Mouse (Mus musculus) heart, embryonic 11.5 days (tissue): Measurements from ENCODE around the gene Ssh2. TPM values are rescaled to one million over a fixed set of nuclear protein-coding genes. Genes with fewer than 3 reads are reported as not detected.
"Not testable (repeated sequence)": the region's sequence is repeated elsewhere in the genome, so short reads cannot be mapped to it uniquely, and the experiment has no call there.

Source experiments
- ATAC-seq: fragments of 200-750 bp; cut with Nextera tagmentation; replicated peaks from 2 replicates; pipeline ENCODE4 v1.8.0; 2017; ENCODE audit warnings: moderate library complexity; ENCODE audit not compliant: insufficient number of reproducible peaks, low FRiP score, low TSS enrichment
- H3K27ac ChIP-seq: fragments of 300-500 bp; sonication (generic); 2 replicates; pipeline ENCODE4 v1.5.1; 2014; ENCODE audit warnings: mild to moderate bottlenecking, low read depth, low read length
- H3K27me3 ChIP-seq: fragments of 300-500 bp; sonication (generic); 2 replicates; pipeline ENCODE4 v1.6.1; 2014; ENCODE audit warnings: mild to moderate bottlenecking, low read length, mixed read lengths; ENCODE audit not compliant: control insufficient read depth, insufficient read depth
- H3K36me3 ChIP-seq: fragments of 300-500 bp; sonication (generic); 2 replicates; pipeline ENCODE4 v1.6.1; 2014; ENCODE audit warnings: mild to moderate bottlenecking, low read length, moderate library complexity, mixed read lengths; ENCODE audit not compliant: control insufficient read depth, insufficient read depth
- H3K4me1 ChIP-seq: fragments of 300-500 bp; sonication (generic); 2 replicates; pipeline ENCODE4 v1.6.1; 2014; ENCODE audit warnings: low read length; ENCODE audit not compliant: control insufficient read depth, insufficient read depth
- H3K4me2 ChIP-seq: fragments of 300-500 bp; sonication (generic); 2 replicates; pipeline ENCODE4 v1.6.1; 2014; ENCODE audit warnings: mild to moderate bottlenecking, moderate library complexity
- H3K4me3 ChIP-seq: fragments of 300-500 bp; sonication (generic); 2 replicates; pipeline ENCODE4 v1.5.1; 2014; ENCODE audit warnings: low read depth, low read length
- H3K9ac ChIP-seq: fragments of 300-500 bp; sonication (generic); 2 replicates; pipeline ENCODE4 v1.6.1; 2014; ENCODE audit warnings: mild to moderate bottlenecking, low read depth, low read length, moderate library complexity
- H3K9me3 ChIP-seq: fragments of 300-500 bp; sonication (generic); replicated peaks from 2 replicates; pipeline ENCODE4 v1.6.1; 2016; ENCODE audit warnings: low read length; ENCODE audit not compliant: control insufficient read depth
- WGBS: fragments of 180-500 bp; shearing (Covaris S2); extraction: QIAGEN DNeasy Blood & Tissue Kit; methylation state at CpG from one replicate; pipeline ENCODE4 v1.1.7; 2014; ENCODE audit not compliant: insufficient replicate concordance; 5-methylcytosine and 5-hydroxymethylcytosine counted together
- polyA plus RNA-seq: library from polyadenylated mRNA; unstranded; fragments of >200 nt; fragmentation: Nextera tagmentation; extraction: Ambion mirVana; gene quantifications from 2 replicates; pipeline ENCODE4 v1.2.1, GENCODE M21; 2014

The Ssh2 gene
- polyA plus RNA-seq, 1 experiment from 2014 or later, result 22.8 TPM

GRCm38 (mm10) chr11:77384151-77384550 is 168.1 kb downstream of the Ssh2 start:
- no peak overlapping the region for H3K27ac ChIP-seq
- no peaks in the 10 kb centered on the region for H3K36me3 ChIP-seq
- no peak overlapping the region for H3K4me2 ChIP-seq
- H3K9ac ChIP-seq, result no peak overlapping the region
- H3K27me3 ChIP-seq, result no peaks in the 10 kb centered on the region
- no peak overlapping the region for H3K4me3 ChIP-seq
- H3K9me3 ChIP-seq, result no peaks in the 10 kb centered on the region
- WGBS, result 42% methylated on average over 3 of the region's 3 CpGs
- peaks cover 32% of the 10 kb centered on the region for H3K4me1 ChIP-seq
- no peak for ATAC-seq

DNA sequence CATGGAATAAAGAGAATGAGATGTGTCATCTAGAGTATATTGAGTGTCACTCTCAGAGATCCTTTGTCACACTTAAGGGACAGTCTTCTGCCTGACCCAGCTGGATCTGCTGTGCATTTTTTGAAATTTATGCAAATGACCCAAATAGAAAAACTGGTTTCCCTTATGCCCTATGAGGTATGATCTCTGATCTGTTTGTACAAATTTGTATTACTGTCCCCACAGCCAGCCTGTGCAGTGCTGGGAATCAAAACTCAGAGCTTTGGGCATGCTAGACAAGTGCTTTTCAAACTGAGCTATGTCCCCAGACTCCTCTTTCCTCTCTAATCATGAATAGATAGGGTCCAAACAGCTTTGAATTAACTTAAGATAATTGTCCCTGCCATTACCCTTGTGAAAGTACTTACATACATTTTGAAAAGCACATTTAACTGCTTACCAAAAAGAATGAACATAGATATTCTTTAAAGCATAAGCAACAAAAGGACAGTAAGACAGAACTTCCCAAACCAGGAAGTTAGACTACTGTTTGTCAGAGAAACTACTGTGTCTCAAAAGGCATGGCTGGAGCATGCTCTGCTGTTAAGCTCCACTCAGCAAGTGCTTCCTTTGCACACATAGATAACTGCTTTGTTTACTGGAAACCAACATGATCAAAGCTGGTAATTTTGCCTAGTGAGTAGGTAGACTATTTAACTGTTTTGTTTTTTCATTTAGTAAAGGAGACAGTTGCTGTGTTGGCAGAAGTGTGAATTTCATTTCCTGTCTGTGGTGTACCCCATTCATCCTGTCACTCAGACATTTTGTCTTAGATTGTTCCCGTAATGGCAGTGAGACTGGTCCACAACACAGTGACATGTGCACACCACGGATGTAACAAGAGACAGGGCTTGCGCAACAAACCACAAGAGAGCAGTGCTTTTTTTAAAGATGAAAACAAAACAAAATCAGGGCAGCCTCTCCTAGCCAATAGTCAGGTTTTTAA is 169.9 kb downstream of the Ssh2 start:
- no peaks in the 10 kb centered on the region for H3K9me3 ChIP-seq
- 44% methylated on average over 3 of the region's 3 CpGs for WGBS
- no peaks in the 10 kb centered on the region for H3K36me3 ChIP-seq
- H3K27ac ChIP-seq, result peak overlapping the region; percentile 54
- ATAC-seq, result no peak
- no peak overlapping the region; the same call in 1 of the 2 replicates for H3K4me2 ChIP-seq
- no peak overlapping the region for H3K4me3 ChIP-seq
- H3K9ac ChIP-seq, result no peak overlapping the region
- peaks cover 31% of the 10 kb centered on the region for H3K4me1 ChIP-seq
- H3K27me3 ChIP-seq, result no peaks in the 10 kb centered on the region

DNA sequence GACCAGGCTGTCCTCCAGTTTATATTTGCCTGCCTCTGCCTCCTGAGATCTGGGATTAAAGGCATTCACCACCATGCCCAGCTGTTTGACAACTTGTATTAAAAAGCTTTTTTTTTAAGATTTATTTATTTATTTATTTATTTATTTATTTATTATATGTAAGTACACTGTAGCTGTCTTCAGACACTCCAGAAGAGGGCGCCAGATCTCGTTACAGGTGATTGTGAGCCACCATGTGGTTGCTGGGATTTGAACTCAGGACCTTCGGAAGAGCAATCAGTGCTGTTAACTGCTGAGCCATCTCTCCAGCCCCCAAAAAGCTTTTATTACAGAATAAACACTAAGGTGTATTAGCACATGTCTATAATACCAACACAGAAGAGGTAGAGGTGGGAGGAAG is 172.1 kb downstream of the Ssh2 start:
- H3K4me3 ChIP-seq, H3K27ac ChIP-seq, H3K9ac ChIP-seq, ATAC-seq, H3K27me3 ChIP-seq, H3K4me2 ChIP-seq, H3K9me3 ChIP-seq, H3K36me3 ChIP-seq: not testable (repeated sequence)
- WGBS, result 82% methylated on average over 3 of the region's 3 CpGs
- peaks cover 28% of the 10 kb centered on the region for H3K4me1 ChIP-seq

DNA sequence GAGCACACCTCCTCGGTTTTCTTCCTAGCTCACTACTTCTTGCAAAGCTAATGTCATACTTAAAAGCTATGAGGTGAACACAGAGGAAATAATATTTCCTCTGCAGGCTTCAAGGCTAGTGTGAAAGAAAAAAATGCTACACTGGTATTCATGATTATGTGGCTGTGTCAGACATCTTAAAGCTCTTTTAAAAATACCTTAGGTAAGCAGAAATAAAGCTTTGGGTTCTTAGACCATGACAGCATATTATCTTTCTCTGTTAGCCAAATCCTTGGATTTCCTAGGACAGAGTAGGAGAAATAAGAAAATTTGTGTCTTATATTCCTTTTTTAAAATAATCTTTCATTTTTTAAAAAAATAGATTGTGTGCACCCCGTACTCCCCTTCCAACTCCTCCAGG is 179.5 kb downstream of the Ssh2 start:
- WGBS, result 77% methylated on average over 2 of the region's 2 CpGs
- peaks cover 8% of the 10 kb centered on the region; the same call in 1 of the 2 replicates for H3K36me3 ChIP-seq

GRCm38 (mm10) chr11:77402508-77402907 is 186.4 kb downstream of the Ssh2 start:
- Histone ChIP-seq H3K27ac (no peak overlapping the region), H3K9ac (no peak overlapping the region), H3K4me1 (no peaks in the 10 kb centered on the region), H3K36me3 (no peaks in the 10 kb centered on the region), H3K4me3 (no peak overlapping the region), H3K9me3 (no peaks in the 10 kb centered on the region), H3K4me2 (no peak overlapping the region), H3K27me3 (no peaks in the 10 kb centered on the region)
- ATAC-seq, result no peak
- 72% methylated on average over 2 of the region's 2 CpGs for WGBS

More for the DNA sequence above, 179.5 kb downstream of the Ssh2 start:
- ATAC-seq, result no peak
- no peak overlapping the region for H3K4me2 ChIP-seq
- no peak overlapping the region for H3K4me3 ChIP-seq
- no peaks in the 10 kb centered on the region for H3K4me1 ChIP-seq
- H3K27ac ChIP-seq, result no peak overlapping the region
- no peaks in the 10 kb centered on the region for H3K27me3 ChIP-seq
- no peak overlapping the region for H3K9ac ChIP-seq
- H3K9me3 ChIP-seq, result no peaks in the 10 kb centered on the region

- H3K27ac ChIP-seq, result no peak overlapping the region
- H3K4me3 ChIP-seq, result no peak overlapping the region
- no peaks in the 10 kb centered on the region for H3K27me3 ChIP-seq
- no peaks in the 10 kb centered on the region for H3K4me1 ChIP-seq
- no peaks in the 10 kb centered on the region for H3K9me3 ChIP-seq
- H3K36me3 ChIP-seq, result no peaks in the 10 kb centered on the region
- no peak overlapping the region for H3K4me2 ChIP-seq
- ATAC-seq, result no peak
- 80% methylated on average over 2 of the region's 2 CpGs for WGBS
- no peak overlapping the region for H3K9ac ChIP-seq
These were observed 190.2 kb downstream of the Ssh2 start for GRCm38 (mm10) chr11:77406329-77406728.

DNA sequence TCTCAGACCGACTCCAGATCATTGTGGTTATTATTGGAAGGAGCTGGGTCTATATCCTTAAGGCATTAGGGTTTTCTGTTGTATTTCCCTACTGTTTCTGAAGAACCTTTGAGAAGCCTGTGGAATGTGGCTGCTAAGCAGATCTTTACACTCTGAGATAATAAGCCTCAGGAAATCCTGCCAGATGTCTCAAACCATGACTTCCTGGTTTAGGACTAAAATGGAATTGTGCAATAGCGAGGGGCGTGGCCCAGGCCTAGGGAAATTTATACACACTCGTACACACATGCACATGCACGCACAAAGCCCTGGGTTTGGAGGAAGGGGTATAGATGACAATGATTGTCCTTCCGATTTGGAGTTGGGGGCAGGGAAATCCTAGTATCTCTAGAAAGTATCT is 193.8 kb downstream of the Ssh2 start:
- no peak overlapping the region for H3K9ac ChIP-seq
- H3K36me3 ChIP-seq, result no peaks in the 10 kb centered on the region
- no peaks in the 10 kb centered on the region for H3K27me3 ChIP-seq
- 70% methylated on average over 6 of the region's 6 CpGs for WGBS
- ATAC-seq, result no peak
- peak overlapping the region; percentile 41; the same call in 1 of the 2 replicates for H3K27ac ChIP-seq
- no peaks in the 10 kb centered on the region for H3K9me3 ChIP-seq
- H3K4me2 ChIP-seq, result no peak overlapping the region
- H3K4me3 ChIP-seq, result no peak overlapping the region
- H3K4me1 ChIP-seq, result no peaks in the 10 kb centered on the region

DNA sequence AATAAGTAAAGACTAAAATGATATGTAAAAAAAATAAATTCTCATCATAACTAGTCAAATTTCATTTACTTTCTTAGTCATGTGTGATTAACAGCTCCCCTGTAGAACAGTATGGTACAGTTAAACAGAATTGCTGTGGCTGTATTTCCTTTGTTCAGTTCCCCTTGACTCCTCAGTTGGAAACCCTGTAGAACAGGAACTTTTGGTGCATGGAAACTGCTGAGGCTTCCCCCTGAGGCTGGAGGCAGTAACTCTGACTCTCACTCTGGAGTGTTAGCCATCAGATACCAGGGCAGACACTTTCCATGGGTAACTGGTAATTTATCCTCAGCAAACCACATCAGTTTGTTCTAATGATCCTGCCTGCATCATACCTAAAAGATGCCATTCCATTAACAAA is 195.2 kb downstream of the Ssh2 start:
- Histone ChIP-seq H3K4me2 (no peak overlapping the region), H3K9me3 (no peaks in the 10 kb centered on the region), H3K9ac (no peak overlapping the region), H3K36me3 (no peaks in the 10 kb centered on the region), H3K27me3 (no peaks in the 10 kb centered on the region), H3K4me3 (no peak overlapping the region), H3K4me1 (peaks cover under 1% of the 10 kb centered on the region), H3K27ac (no peak overlapping the region)
- no peak for ATAC-seq
